Mouse (Mus musculus): ENCODE measurements around the gene Olfr725.

DNA sequence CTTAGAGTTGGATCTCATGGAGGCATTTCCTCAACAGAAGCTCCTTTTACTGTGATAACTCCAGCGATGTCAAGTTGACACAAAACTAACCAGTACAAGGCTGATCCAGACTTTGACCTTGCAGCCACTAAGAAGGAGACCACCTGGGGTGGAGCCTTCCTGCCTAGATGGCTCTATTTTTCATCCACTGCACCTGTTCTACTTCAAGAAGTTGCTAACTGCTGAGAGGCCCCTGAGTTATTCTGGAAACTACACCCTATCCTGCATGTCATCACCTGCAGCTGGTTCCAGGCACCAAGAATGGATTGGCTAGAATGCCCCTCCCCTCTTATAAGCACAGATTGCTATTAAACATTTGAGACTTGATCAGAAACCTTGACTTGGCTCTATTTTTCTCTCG, 13.8 kb downstream of the Olfr725 start:
- TF ChIP-seq CTCF (IDR thresholded peaks at IDR 0.05; ENCODE audit: control insufficient read depth, insufficient read depth, insufficient read length) (no peak), MAX (IDR thresholded peaks at IDR 0.05) (no peak), MYOG (IDR thresholded peaks at IDR 0.05; ENCODE audit: control insufficient read depth, extremely low read depth, insufficient read length) (no peak), USF1 (IDR thresholded peaks at IDR 0.05; ENCODE audit: low read depth) (no peak), MYOD1 (IDR thresholded peaks at IDR 0.05; ENCODE audit: control insufficient read depth, insufficient read length, low read depth) (no peak), CEBPB (IDR thresholded peaks at IDR 0.05; ENCODE audit: low read depth) (no peak)

All from C2C12 (cell line).